Mouse (Mus musculus) small intestine, adult 2 months (tissue): Measurements from ENCODE around the gene Vcp.

Experiments
- CTCF ChIP-seq: fragments of 200-500 bp; IDR thresholded peaks from 2 replicates; pipeline ENCODE4 v1.5.1; 2012; ENCODE audit warnings: low read depth, mild to moderate bottlenecking, control low read depth, inconsistent platforms, low read length, moderate library complexity, mixed read lengths; ENCODE audit not compliant: insufficient replicate concordance, insufficient read length; ENCODE audit errors: extremely low read depth
- POLR2A ChIP-seq: fragments of 200-500 bp; IDR thresholded peaks from 2 replicates; pipeline ENCODE4 v1.6.1; 2012; ENCODE audit warnings: low read depth, mild to moderate bottlenecking, control low read depth, inconsistent platforms, low read length, moderate library complexity

- no peak for TF ChIP-seq POLR2A
- TF ChIP-seq CTCF, result no peak
Measured at GRCm38 (mm10) chr4:42946733-42947290, 53.5 kb downstream of the Vcp start.
